Mouse (Mus musculus): ENCODE results near the gene Pcdh8. TPM values are rescaled to one million over a fixed set of nuclear protein-coding genes. Genes with fewer than 3 reads are reported as not detected.

Pcdh8 gene
- polyA plus RNA-seq (2015; fragmentation: Nextera tagmentation; extraction: Ambion mirVana), result 4.1 and 4.7 TPM in 2 replicates

DNA sequence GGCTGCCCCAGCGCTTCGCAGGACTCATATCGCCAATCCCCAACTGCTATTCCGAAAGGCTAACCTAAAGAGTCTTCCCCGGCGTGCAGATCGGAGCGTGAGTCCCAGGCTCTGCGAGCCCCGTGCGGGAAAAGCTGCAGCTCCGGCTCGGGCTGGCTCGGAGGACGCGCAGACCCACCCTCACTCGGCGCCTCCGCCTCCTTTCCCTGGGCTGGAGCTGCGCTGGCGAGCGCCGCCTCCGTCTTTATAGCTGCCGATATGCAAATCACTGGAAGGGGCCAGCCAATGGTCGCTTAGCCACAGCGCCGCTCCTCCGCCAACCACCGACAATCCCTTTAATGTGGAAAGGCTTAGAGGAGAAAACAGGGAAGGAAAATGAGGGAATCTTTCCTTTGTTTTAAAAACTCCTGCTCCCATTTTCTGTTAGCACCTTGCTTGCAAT lies at the start of gene Pcdh8:
Gene Pcdh8, minus strand, starts transcription at position 219 of the 442 bp plus-strand sequence.
- peaks cover 95% of the 10 kb centered on the region for H3K27me3 ChIP-seq
- peaks cover 54% of the 10 kb centered on the region for H3K4me1 ChIP-seq
- ATAC-seq (ENCODE audit: insufficient number of reproducible peaks, insufficient read depth, low FRiP score, low TSS enrichment, low read depth), result peak; percentile 85
- H3K9ac ChIP-seq, result peak within 1 kb of the TSS; percentile 54; the same call in 1 of the 2 replicates
- peak within 1 kb of the TSS; percentile 73 for H3K4me2 ChIP-seq
- H3K36me3 ChIP-seq, result no peaks in the 10 kb centered on the region
- H3K27ac ChIP-seq, result no peak within 1 kb of the TSS
- WGBS, result under 1% methylated on average over 30 of the region's 30 CpGs
- peak within 1 kb of the TSS; percentile 46 for H3K4me3 ChIP-seq
- no peaks in the 10 kb centered on the region for H3K9me3 ChIP-seq

DNA sequence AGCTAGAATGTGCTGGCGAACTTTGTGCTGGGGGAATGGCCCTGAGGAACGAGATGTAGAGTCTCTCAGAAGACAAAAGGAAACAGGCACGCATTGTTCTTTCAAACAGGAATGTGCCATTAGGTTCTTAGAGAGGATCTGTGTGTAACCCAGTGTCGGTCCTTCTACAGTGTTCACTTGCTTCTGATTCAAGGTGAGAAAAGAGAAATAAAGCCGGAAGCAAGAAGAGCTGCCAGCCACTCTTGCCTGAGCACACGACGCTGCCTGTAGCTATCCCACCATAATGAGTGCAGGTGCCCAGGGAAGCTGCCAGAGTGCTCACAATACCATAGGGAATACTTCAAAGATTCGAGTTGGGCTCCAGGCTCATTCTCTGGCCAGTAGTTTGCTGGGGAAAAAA lies 43.6 kb upstream of the Pcdh8 start:
- no peak for ATAC-seq (ENCODE audit: insufficient number of reproducible peaks, insufficient read depth, low FRiP score, low TSS enrichment, low read depth)
- H3K27ac ChIP-seq, result no peak overlapping the region
- H3K4me1 ChIP-seq, result no peaks in the 10 kb centered on the region
- H3K4me2 ChIP-seq, result no peak overlapping the region
- H3K9me3 ChIP-seq, result no peaks in the 10 kb centered on the region
- H3K4me3 ChIP-seq, result no peak overlapping the region
- H3K36me3 ChIP-seq, result no peaks in the 10 kb centered on the region
- H3K27me3 ChIP-seq, result no peaks in the 10 kb centered on the region
- no peak overlapping the region for H3K9ac ChIP-seq
- WGBS, result 65% methylated on average over 8 of the region's 8 CpGs

DNA sequence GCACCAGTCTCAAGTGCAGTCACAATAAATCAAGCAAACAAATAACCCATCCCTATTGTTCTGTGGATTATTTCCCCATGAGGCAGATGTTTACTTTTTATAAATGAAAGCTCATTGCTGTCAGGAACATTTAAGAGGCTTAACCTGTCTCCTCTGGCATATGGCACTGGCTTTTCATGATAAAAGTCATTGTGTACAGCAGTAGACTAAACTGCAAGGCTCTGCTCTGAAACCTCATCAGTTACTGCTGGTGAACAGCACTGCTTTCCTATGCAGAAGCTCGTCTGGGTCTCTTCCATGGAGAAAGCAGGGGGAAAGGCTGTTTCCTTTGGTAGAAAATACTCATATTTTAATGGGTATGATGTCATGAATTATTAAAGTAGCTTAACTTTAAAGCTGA lies 43.0 kb upstream of the Pcdh8 start:
- no peak for ATAC-seq (ENCODE audit: insufficient number of reproducible peaks, insufficient read depth, low FRiP score, low TSS enrichment, low read depth)
- Histone ChIP-seq H3K4me2 (no peak overlapping the region), H3K4me1 (no peaks in the 10 kb centered on the region), H3K9me3 (no peaks in the 10 kb centered on the region), H3K9ac (no peak overlapping the region), H3K36me3 (no peaks in the 10 kb centered on the region), H3K4me3 (no peak overlapping the region), H3K27ac (no peak overlapping the region), H3K27me3 (no peaks in the 10 kb centered on the region)
- 40% methylated on average over 1 of the region's 1 CpGs for WGBS

DNA sequence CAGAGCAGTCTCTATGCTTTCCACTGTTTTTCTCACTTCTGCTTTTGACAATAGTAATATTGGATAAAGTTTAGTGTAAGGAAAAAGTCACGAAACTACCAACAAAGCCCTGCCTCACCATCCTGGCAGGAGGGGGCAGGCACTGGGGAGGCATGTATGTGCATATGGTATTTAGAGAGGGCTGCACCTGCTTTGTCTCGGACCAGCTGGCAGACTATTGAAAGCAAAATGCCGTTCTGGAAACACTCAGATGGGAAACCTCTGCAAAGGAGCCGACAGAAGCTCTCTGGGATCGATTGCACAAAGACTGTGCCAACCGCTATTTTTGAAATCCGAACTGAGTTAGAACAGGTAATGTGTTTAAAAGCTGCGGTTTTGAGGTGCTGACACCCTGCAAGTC lies 22.1 kb upstream of the Pcdh8 start:
- no peaks in the 10 kb centered on the region for H3K9me3 ChIP-seq
- no peaks in the 10 kb centered on the region for H3K27me3 ChIP-seq
- no peaks in the 10 kb centered on the region for H3K36me3 ChIP-seq
- H3K4me1 ChIP-seq, result no peaks in the 10 kb centered on the region
- H3K27ac ChIP-seq, result no peak overlapping the region
- no peak overlapping the region for H3K4me3 ChIP-seq
- H3K4me2 ChIP-seq, result no peak overlapping the region
- no peak overlapping the region for H3K9ac ChIP-seq
- 72% methylated on average over 8 of the region's 8 CpGs for WGBS
- no peak for ATAC-seq (ENCODE audit: insufficient number of reproducible peaks, insufficient read depth, low FRiP score, low TSS enrichment, low read depth)

DNA sequence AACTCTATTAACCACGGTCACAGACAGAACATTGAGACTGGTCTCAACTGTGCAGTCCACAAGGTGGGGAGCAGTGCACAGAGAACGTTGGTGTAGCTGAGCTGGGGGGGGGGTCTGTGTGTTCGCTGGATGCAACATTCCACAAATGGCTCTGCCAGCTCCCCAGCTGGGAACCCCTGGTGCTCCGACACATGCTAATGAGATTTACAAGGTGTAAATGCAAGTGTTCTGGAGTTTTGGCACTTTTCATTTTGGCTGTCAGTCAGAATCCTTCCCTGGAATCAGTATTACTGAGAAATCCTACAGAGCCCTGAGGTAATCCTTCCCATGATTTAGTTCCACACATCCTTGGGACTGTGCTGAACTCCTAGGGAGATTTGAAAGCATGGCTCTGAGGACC lies 18.4 kb upstream of the Pcdh8 start:
- no peak for ATAC-seq (ENCODE audit: insufficient number of reproducible peaks, insufficient read depth, low FRiP score, low TSS enrichment, low read depth)
- 45% methylated on average over 4 of the region's 4 CpGs for WGBS

DNA sequence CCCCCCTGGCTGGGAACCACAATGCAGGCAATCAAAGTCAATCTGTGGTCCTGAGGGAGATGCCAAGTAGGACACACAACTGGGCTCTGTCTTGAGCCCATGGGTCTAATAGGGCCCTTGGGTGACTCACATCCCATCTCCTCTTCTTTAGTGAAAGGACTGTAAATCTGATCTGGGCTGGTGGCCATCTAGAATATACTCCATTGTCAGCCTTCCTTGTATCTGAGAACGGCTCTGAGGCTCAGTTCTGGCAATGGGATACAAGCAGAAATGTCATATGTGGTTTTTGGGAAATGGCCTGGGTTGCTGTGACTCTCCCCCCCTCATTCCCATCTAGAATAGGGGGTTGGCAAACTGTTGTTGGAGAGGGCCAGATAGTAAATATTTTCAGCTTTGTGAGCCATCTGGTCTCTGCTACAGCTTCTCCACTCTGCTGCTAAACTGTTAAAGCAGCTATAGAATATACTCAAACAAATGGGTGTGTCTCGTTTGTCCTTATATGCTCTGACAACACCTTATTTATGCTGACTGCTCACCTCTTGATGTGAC lies 17.6 kb upstream of the Pcdh8 start:
- Histone ChIP-seq H3K4me2 (no peak overlapping the region), H3K9ac (no peak overlapping the region), H3K36me3 (no peaks in the 10 kb centered on the region), H3K27ac (no peak overlapping the region), H3K9me3 (no peaks in the 10 kb centered on the region; the same call in 1 of the 2 replicates), H3K4me1 (no peaks in the 10 kb centered on the region), H3K27me3 (no peaks in the 10 kb centered on the region), H3K4me3 (no peak overlapping the region)
- ATAC-seq (ENCODE audit: insufficient number of reproducible peaks, insufficient read depth, low FRiP score, low TSS enrichment, low read depth), result no peak
- 72% methylated on average over 2 of the region's 2 CpGs for WGBS

More for the DNA sequence above, 18.4 kb upstream of the Pcdh8 start:
- H3K9ac ChIP-seq, result no peak overlapping the region
- H3K4me2 ChIP-seq, result no peak overlapping the region
- H3K4me1 ChIP-seq, result no peaks in the 10 kb centered on the region
- H3K9me3 ChIP-seq, result no peaks in the 10 kb centered on the region; the same call in 1 of the 2 replicates
- no peak overlapping the region for H3K4me3 ChIP-seq
- H3K27me3 ChIP-seq, result no peaks in the 10 kb centered on the region
- no peak overlapping the region for H3K27ac ChIP-seq
- H3K36me3 ChIP-seq, result no peaks in the 10 kb centered on the region

DNA sequence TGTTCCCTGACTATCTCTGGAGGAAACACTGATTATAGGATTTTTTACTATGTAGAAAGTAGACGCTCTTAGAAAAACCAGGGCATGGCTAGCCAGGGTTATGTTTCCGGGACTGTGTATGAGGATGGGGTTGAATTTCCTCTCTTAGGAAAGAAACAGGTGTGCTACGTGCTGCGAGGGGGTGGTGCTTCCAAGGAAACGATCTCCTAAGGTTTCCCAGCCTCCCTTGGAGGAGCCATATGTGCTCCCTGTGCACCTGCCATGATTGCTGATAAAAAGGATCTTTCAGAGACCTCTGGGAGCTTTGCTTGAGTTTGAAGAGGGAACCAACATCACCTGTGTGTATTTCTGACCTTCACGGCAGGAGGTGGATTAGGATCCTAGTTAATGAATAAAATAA lies 16.8 kb upstream of the Pcdh8 start:
- Histone ChIP-seq H3K4me3 (no peak overlapping the region), H3K27ac (no peak overlapping the region), H3K36me3 (no peaks in the 10 kb centered on the region), H3K9ac (no peak overlapping the region), H3K4me2 (no peak overlapping the region), H3K4me1 (no peaks in the 10 kb centered on the region), H3K27me3 (no peaks in the 10 kb centered on the region), H3K9me3 (no peaks in the 10 kb centered on the region; the same call in 1 of the 2 replicates)
- 73% methylated on average over 6 of the region's 6 CpGs for WGBS
- no peak for ATAC-seq (ENCODE audit: insufficient number of reproducible peaks, insufficient read depth, low FRiP score, low TSS enrichment, low read depth)

DNA sequence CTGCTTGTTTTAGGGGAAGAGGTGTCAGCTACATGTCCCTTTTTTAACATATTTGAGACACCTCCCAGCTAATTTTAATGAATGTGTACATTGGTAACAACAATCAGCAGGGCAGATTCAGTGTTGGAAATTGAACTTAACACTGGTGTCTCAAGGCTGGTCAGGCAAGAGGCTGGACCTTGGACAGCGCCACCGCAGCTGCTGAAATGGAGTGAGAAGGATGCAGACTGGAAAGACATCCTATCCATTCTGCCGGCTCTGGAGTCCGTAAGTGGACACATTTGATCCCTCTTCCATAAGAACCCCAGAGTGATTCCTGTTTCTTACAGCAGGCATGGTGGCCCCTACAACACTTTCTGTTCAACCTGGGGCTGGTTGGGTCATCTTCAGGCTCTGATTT lies 14.3 kb upstream of the Pcdh8 start:
- ATAC-seq (ENCODE audit: insufficient number of reproducible peaks, insufficient read depth, low FRiP score, low TSS enrichment, low read depth), result no peak
- no peak overlapping the region for H3K4me3 ChIP-seq
- peaks cover 6% of the 10 kb centered on the region; the same call in 1 of the 2 replicates for H3K27me3 ChIP-seq
- H3K27ac ChIP-seq, result no peak overlapping the region
- no peak overlapping the region for H3K4me2 ChIP-seq
- 28% methylated on average over 4 of the region's 4 CpGs for WGBS
- H3K36me3 ChIP-seq, result no peaks in the 10 kb centered on the region
- no peaks in the 10 kb centered on the region for H3K4me1 ChIP-seq
- no peaks in the 10 kb centered on the region; the same call in 1 of the 2 replicates for H3K9me3 ChIP-seq
- H3K9ac ChIP-seq, result no peak overlapping the region

DNA sequence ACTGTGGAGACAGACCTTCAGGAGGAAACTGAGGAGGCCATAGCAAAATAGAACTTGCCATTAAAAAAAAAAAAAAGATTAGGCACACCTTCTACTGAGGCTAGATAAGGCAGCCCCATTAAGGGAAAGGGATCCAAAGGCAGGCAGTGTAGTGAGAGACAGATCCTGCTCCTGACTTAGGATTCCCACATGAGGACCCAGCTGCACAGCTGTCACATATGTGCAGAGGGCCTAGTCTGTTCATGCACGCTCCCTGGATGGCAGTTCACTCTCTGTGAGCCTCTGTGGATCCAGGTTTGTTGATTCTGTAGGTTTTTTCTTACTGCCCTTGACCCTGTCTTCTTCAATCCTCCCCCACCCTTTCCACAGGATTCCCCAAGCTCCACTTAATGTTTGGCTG lies 9.8 kb upstream of the Pcdh8 start:
- no peak for ATAC-seq (ENCODE audit: insufficient number of reproducible peaks, insufficient read depth, low FRiP score, low TSS enrichment, low read depth)
- Histone ChIP-seq H3K4me1 (no peaks in the 10 kb centered on the region), H3K36me3 (no peaks in the 10 kb centered on the region), H3K4me2 (no peak overlapping the region), H3K27ac (no peak overlapping the region), H3K4me3 (no peak overlapping the region), H3K9ac (no peak overlapping the region), H3K27me3 (peaks cover 24% of the 10 kb centered on the region), H3K9me3 (no peaks in the 10 kb centered on the region)
- 86% methylated on average over 1 of the region's 1 CpGs for WGBS

DNA sequence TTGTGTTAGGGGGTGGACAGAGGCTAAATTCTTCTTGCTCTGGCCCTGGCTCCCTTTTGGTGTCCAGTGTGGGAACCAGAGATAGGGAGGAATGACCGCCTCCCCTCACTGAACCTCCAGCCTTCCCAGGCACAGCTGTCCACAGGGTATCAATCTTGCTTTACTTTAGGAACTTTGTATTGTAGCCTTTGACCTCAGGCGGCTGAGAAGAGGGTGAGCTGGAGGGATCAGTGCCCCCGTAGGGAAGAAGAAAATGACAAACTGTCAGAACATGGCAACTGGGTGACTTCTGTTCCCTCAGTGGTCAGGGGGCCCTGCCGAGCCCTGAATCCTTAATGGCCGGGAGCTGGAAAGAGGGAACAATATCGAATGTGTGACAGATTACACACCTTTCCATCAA lies 9.2 kb upstream of the Pcdh8 start:
- no peak overlapping the region for H3K9ac ChIP-seq
- WGBS, result 40% methylated on average over 6 of the region's 6 CpGs
- H3K4me2 ChIP-seq, result no peak overlapping the region
- ATAC-seq (ENCODE audit: insufficient number of reproducible peaks, insufficient read depth, low FRiP score, low TSS enrichment, low read depth), result no peak
- H3K27ac ChIP-seq, result no peak overlapping the region
- H3K27me3 ChIP-seq, result peaks cover 30% of the 10 kb centered on the region
- H3K36me3 ChIP-seq, result no peaks in the 10 kb centered on the region
- no peaks in the 10 kb centered on the region for H3K9me3 ChIP-seq
- no peaks in the 10 kb centered on the region for H3K4me1 ChIP-seq
- no peak overlapping the region for H3K4me3 ChIP-seq

DNA sequence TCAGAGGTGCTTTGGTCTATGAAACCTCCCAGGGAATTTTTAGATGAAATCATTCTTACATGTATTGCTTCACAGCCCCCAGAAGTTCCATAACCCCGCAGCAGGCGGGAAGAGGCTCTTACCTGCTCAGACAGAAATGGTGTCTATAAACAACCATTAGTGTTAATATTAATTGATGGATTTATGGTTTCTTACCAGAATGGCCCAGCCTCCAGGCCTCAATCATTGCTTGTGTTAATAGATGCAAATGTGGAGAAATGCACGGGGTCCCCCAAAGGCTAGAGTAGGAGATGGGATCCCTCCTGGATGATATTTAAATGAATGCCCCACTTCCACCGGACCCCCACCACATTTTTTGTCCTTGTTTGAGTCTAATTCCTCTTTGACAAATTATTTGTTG lies 8.7 kb upstream of the Pcdh8 start:
- Histone ChIP-seq H3K36me3 (no peaks in the 10 kb centered on the region), H3K4me1 (no peaks in the 10 kb centered on the region), H3K4me3 (no peak overlapping the region), H3K4me2 (no peak overlapping the region), H3K9me3 (no peaks in the 10 kb centered on the region), H3K27ac (no peak overlapping the region), H3K9ac (no peak overlapping the region), H3K27me3 (peaks cover 35% of the 10 kb centered on the region)
- WGBS, result 73% methylated on average over 4 of the region's 4 CpGs
- ATAC-seq (ENCODE audit: insufficient number of reproducible peaks, insufficient read depth, low FRiP score, low TSS enrichment, low read depth), result no peak

DNA sequence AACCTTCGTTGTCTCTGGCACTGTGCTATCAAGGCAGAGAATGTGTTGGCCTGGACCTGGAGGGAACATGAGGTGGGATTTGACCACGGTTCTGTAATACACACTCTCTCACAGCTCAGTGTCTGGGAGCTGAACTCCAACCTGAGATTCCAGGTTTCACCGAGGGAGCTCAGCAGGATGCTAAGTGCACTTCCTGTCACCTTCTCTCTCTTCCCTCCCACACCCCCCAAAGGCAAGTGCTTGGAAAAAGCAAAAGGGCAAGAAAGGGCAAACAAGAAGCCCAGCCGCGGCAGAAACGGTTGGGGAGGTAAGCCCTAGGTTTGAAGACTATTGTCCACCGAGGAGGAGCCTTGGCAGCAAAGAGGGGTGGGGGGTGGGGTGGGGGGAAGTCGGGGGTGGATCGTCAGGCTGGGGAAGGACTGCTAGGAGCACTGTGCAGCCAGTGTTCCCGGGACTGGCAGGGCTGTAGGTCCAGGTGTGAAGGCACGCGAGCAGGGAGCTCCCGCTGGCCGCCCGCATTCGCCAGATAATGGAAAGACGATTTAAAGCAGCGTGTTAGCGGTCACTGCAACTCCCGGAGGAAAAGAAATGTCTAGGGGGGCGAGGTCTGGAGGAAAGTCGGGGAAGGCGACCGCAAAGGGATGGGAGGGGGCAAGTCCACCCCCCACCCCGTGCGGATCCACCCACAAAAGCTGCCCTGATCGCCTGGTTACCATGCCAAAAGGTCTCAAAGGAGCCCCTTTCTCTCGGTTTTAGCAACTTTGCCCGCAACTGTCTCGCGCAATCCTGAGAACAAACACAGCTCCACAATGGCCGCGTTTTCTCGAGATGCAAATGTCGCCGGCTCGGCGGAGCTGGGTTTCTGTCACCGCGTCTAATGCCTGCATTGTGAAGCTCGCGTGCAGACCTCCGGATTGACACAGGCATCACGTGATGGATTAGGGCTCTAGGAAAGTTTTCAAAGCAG lies 2.6 kb upstream of the Pcdh8 start:
- H3K27ac ChIP-seq, result no peak overlapping the region
- WGBS, result under 1% methylated on average over 44 of the region's 44 CpGs
- peaks cover 79% of the 10 kb centered on the region for H3K27me3 ChIP-seq
- no peak for ATAC-seq (ENCODE audit: insufficient number of reproducible peaks, insufficient read depth, low FRiP score, low TSS enrichment, low read depth)
- H3K9ac ChIP-seq, result peak overlapping the region; percentile 51
- H3K4me2 ChIP-seq, result peak overlapping the region; percentile 70
- no peaks in the 10 kb centered on the region for H3K9me3 ChIP-seq
- H3K36me3 ChIP-seq, result no peaks in the 10 kb centered on the region
- peak overlapping the region; percentile 43 for H3K4me3 ChIP-seq
- peaks cover 45% of the 10 kb centered on the region for H3K4me1 ChIP-seq

All from embryonic facial prominence, embryonic 13.5 days (tissue).